9 mouse cellular contexts compared by ENCODE assay signal in genomic region chr3:129836051-129836697, GRCm38 (mm10). TPM values are rescaled to one million over a fixed set of nuclear protein-coding genes. Genes with fewer than 3 reads are reported as not detected.
A peak's percentile ranks its signal among the peaks of the same experiment; 100 is the strongest.
DNase-seq lines count a peak whose midpoint lies in the region; ATAC-seq lines count a peak whose summit lies in the region.
"Had no signal": no experiment of that assay in that cellular context is flagged by ENCODE, and none has a peak within 500 bp of the region (broad histone marks: within the 10 kb centered on the region; RNA-seq: fewer than 3 reads in every experiment).

No protein-coding gene starts in this region.

- peak overlapping the region; percentile 10; the same call in 1 of the 2 replicates for H3K4me2 ChIP-seq in embryonic facial prominence, embryonic 15.5 days (replicated peaks)
- H3K4me2 ChIP-seq: neural tube, embryonic 13.5 days had no signal

- no peak for ATAC-seq in embryonic facial prominence, embryonic 15.5 days (ENCODE audit: insufficient number of reproducible peaks, low FRiP score, low TSS enrichment, low read depth)
- ATAC-seq in megakaryocyte-erythroid progenitor cell, adult 5-6 weeks (replicated peaks; ENCODE audit: low FRiP score, low TSS enrichment, poor library complexity, severe bottlenecking) = peak; percentile 36; the same call in 1 of the 2 replicates

- peak; percentile 90 for DNase-seq in heart, adult 11 months
- DNase-seq in heart, adult 9 months (ENCODE audit: low spot score in 2 of 2) = no peak
- DNase-seq in kidney, postnatal 14 days = peak; percentile 61
- no peak for DNase-seq in thymus, postnatal 14 days
- DNase-seq in thymus, postnatal 0 days (ENCODE audit: low spot score) = no peak
- no peak for DNase-seq in layer of hippocampus, postnatal 36 days

- peaks cover 3% of the 10 kb centered on the region; the same call in 1 of the 2 replicates for H3K27me3 ChIP-seq in embryonic facial prominence, embryonic 15.5 days
- H3K27me3 ChIP-seq: neural tube, embryonic 13.5 days had no signal

- 16% methylated on average over 11 of the region's 11 CpGs for WGBS in embryonic facial prominence, embryonic 15.5 days

- no peak overlapping the region for H3K9ac ChIP-seq in embryonic facial prominence, embryonic 15.5 days
- H3K9ac ChIP-seq: neural tube, embryonic 13.5 days had no signal

- H3K4me3 ChIP-seq in embryonic facial prominence, embryonic 15.5 days (replicated peaks) = no peak overlapping the region
- H3K4me3 ChIP-seq: neural tube, embryonic 13.5 days had no signal

- H3K4me1 ChIP-seq in embryonic facial prominence, embryonic 15.5 days = no peaks in the 10 kb centered on the region; the same call in 1 of the 2 replicates
- H3K4me1 ChIP-seq: neural tube, embryonic 13.5 days had no signal

- no peaks in the 10 kb centered on the region for H3K36me3 ChIP-seq in embryonic facial prominence, embryonic 15.5 days
- H3K36me3 ChIP-seq: neural tube, embryonic 13.5 days had no signal

- no peaks in the 10 kb centered on the region for H3K9me3 ChIP-seq in embryonic facial prominence, embryonic 15.5 days (replicated peaks)
- H3K9me3 ChIP-seq: neural tube, embryonic 13.5 days had no signal

- no peak overlapping the region for H3K27ac ChIP-seq in embryonic facial prominence, embryonic 15.5 days (replicated peaks)
- H3K27ac ChIP-seq: neural tube, embryonic 13.5 days had no signal

RNA-seq across cellular contexts. Expression of gene Cfi, which starts 0.5 kb away (rescaled TPM):
- 0.35 and 0.48 TPM in 2 replicates for polyA plus RNA-seq in embryonic facial prominence, embryonic 15.5 days (2015; fragmentation: Nextera tagmentation; extraction: Ambion mirVana)
- not detected in 2 replicates for total RNA-seq in megakaryocyte-erythroid progenitor cell, adult 5-6 weeks (2014; fragmentation: Nextera tagmentation)
- total RNA-seq in megakaryocyte-erythroid progenitor cell, adult 5-6 weeks (2017) = not detected in 2 replicates
- polyA plus RNA-seq in thymus, postnatal 0 days (2015; fragmentation: Nextera tagmentation; extraction: Ambion mirVana) = 0.13 and 0.18 TPM in 2 replicates
- not detected for total RNA-seq in layer of hippocampus, postnatal 36 days (2021)

RNA-seq across cellular contexts. Expression of gene Gar1, which starts 5.0 kb away (rescaled TPM):
- polyA plus RNA-seq in embryonic facial prominence, embryonic 15.5 days (2015; fragmentation: Nextera tagmentation; extraction: Ambion mirVana) = 73.6 and 81.9 TPM in 2 replicates
- 211 and 243 TPM in 2 replicates for total RNA-seq in megakaryocyte-erythroid progenitor cell, adult 5-6 weeks (2014; fragmentation: Nextera tagmentation)
- total RNA-seq in megakaryocyte-erythroid progenitor cell, adult 5-6 weeks (2017) = 51.3 and 56.8 TPM in 2 replicates
- polyA plus RNA-seq in thymus, postnatal 0 days (2015; fragmentation: Nextera tagmentation; extraction: Ambion mirVana) = 63.9 and 65.8 TPM in 2 replicates
- total RNA-seq in layer of hippocampus, postnatal 36 days (2021) = 10 to 100 TPM; 43.8 to 45.6 TPM

RNA-seq across cellular contexts. Expression of gene Rrh, which starts 13.8 kb away (rescaled TPM):
- 0.48 and 0.54 TPM in 2 replicates for polyA plus RNA-seq in embryonic facial prominence, embryonic 15.5 days (2015; fragmentation: Nextera tagmentation; extraction: Ambion mirVana)
- 0.64 TPM in 1 of 2 replicates, not detected in the other for total RNA-seq in megakaryocyte-erythroid progenitor cell, adult 5-6 weeks (2014; fragmentation: Nextera tagmentation)
- total RNA-seq in megakaryocyte-erythroid progenitor cell, adult 5-6 weeks (2017) = 0.75 and 0.88 TPM in 2 replicates
- not detected in 2 replicates for polyA plus RNA-seq in thymus, postnatal 0 days (2015; fragmentation: Nextera tagmentation; extraction: Ambion mirVana)
- under 1 TPM; 0.45 to 0.66 TPM for total RNA-seq in layer of hippocampus, postnatal 36 days (2021)

RNA-seq across cellular contexts. Expression of gene Lrit3, which starts 32.3 kb away (rescaled TPM):
- not detected in 2 replicates for polyA plus RNA-seq in embryonic facial prominence, embryonic 15.5 days (2015; fragmentation: Nextera tagmentation; extraction: Ambion mirVana)
- not detected in 2 replicates for total RNA-seq in megakaryocyte-erythroid progenitor cell, adult 5-6 weeks (2014; fragmentation: Nextera tagmentation)
- total RNA-seq in megakaryocyte-erythroid progenitor cell, adult 5-6 weeks (2017) = not detected in 2 replicates
- polyA plus RNA-seq in thymus, postnatal 0 days (2015; fragmentation: Nextera tagmentation; extraction: Ambion mirVana) = not detected in 2 replicates
- total RNA-seq in layer of hippocampus, postnatal 36 days (2021) = not detected
- polyA plus RNA-seq: neural tube, embryonic 13.5 days had no signal

RNA-seq across cellular contexts. Expression of gene Pla2g12a, which starts 42.2 kb away (rescaled TPM):
- 29.2 and 30.1 TPM in 2 replicates for polyA plus RNA-seq in embryonic facial prominence, embryonic 15.5 days (2015; fragmentation: Nextera tagmentation; extraction: Ambion mirVana)
- total RNA-seq in megakaryocyte-erythroid progenitor cell, adult 5-6 weeks (2014; fragmentation: Nextera tagmentation) = 110 and 118 TPM in 2 replicates
- 109 and 147 TPM in 2 replicates for total RNA-seq in megakaryocyte-erythroid progenitor cell, adult 5-6 weeks (2017)
- polyA plus RNA-seq in thymus, postnatal 0 days (2015; fragmentation: Nextera tagmentation; extraction: Ambion mirVana) = 71.7 and 77.5 TPM in 2 replicates
- total RNA-seq in layer of hippocampus, postnatal 36 days (2021) = 10 to 100 TPM; 24.3 to 27.2 TPM

Comparison
In these comparisons a context has a peak if more than half of its experiments do, and no peak if none do; other contexts are left out.
1. DNase-seq: peak in heart, adult 11 months (single experiment) and kidney, postnatal 14 days (single experiment); none in heart, adult 9 months (0 of 2), thymus, postnatal 14 days (single experiment), thymus, postnatal 0 days (single experiment) and layer of hippocampus, postnatal 36 days (0 of 2).